Mouse (Mus musculus): ENCODE measurements around the gene Draxin. TPM values are rescaled to one million over a fixed set of nuclear protein-coding genes. Genes with fewer than 3 reads are reported as not detected.
A peak's percentile ranks its signal among the peaks of the same experiment; 100 is the strongest.

Draxin gene
- polyA plus RNA-seq, 1 experiment from 2014 or later, result 0.76 TPM

- peak overlapping the region; percentile 87 for H3K9ac ChIP-seq
- peak overlapping the region; percentile 90 for H3K4me2 ChIP-seq (replicated peaks)
- WGBS, result 3% methylated on average over 29 of the region's 30 CpGs
- H3K4me3 ChIP-seq, result peak overlapping the region; percentile 89
- no peaks in the 10 kb centered on the region for H3K27me3 ChIP-seq
- H3K9me3 ChIP-seq, result no peaks in the 10 kb centered on the region
- H3K36me3 ChIP-seq, result no peaks in the 10 kb centered on the region
- peaks cover 40% of the 10 kb centered on the region for H3K4me1 ChIP-seq
- peak; percentile 41 for ATAC-seq (ENCODE audit: low FRiP score, low read depth)
- peak overlapping the region; percentile 39; the same call in 1 of the 2 replicates for H3K27ac ChIP-seq
These were observed 43.2 kb downstream of the Draxin start for GRCm38 (mm10) chr4:148087091-148087906.

- no peak overlapping the region for H3K27ac ChIP-seq
- H3K9ac ChIP-seq, result no peak overlapping the region
- no peaks in the 10 kb centered on the region for H3K9me3 ChIP-seq
- peaks cover 40% of the 10 kb centered on the region for H3K4me1 ChIP-seq
- no peak for ATAC-seq (ENCODE audit: low FRiP score, low read depth)
- no peak overlapping the region for H3K4me2 ChIP-seq (replicated peaks)
- H3K4me3 ChIP-seq, result no peak overlapping the region
- WGBS, result 68% methylated on average over 3 of the region's 3 CpGs
- peaks cover 6% of the 10 kb centered on the region for H3K36me3 ChIP-seq
- no peaks in the 10 kb centered on the region for H3K27me3 ChIP-seq
These were observed 44.6 kb downstream of the Draxin start for GRCm38 (mm10) chr4:148085907-148086305.

GRCm38 (mm10) chr4:148085131-148085906 is 45.2 kb downstream of the Draxin start:
- Histone ChIP-seq H3K4me1 (peaks cover 40% of the 10 kb centered on the region), H3K4me2 (replicated peaks) (no peak overlapping the region), H3K27ac (no peak overlapping the region), H3K9me3 (no peaks in the 10 kb centered on the region), H3K36me3 (peaks cover 10% of the 10 kb centered on the region), H3K27me3 (no peaks in the 10 kb centered on the region), H3K4me3 (no peak overlapping the region), H3K9ac (no peak overlapping the region)
- 49% methylated on average over 10 of the region's 10 CpGs for WGBS
- no peak for ATAC-seq (ENCODE audit: low FRiP score, low read depth)

GRCm38 (mm10) chr4:148084261-148084714 is 46.2 kb downstream of the Draxin start:
- 13% methylated on average over 8 of the region's 8 CpGs for WGBS
- Histone ChIP-seq H3K4me2 (replicated peaks) (no peak overlapping the region), H3K36me3 (peaks cover 21% of the 10 kb centered on the region), H3K4me1 (peaks cover 40% of the 10 kb centered on the region), H3K9me3 (no peaks in the 10 kb centered on the region), H3K27me3 (no peaks in the 10 kb centered on the region), H3K4me3 (no peak overlapping the region), H3K27ac (no peak overlapping the region), H3K9ac (no peak overlapping the region)
- no peak for ATAC-seq (ENCODE audit: low FRiP score, low read depth)

DNA sequence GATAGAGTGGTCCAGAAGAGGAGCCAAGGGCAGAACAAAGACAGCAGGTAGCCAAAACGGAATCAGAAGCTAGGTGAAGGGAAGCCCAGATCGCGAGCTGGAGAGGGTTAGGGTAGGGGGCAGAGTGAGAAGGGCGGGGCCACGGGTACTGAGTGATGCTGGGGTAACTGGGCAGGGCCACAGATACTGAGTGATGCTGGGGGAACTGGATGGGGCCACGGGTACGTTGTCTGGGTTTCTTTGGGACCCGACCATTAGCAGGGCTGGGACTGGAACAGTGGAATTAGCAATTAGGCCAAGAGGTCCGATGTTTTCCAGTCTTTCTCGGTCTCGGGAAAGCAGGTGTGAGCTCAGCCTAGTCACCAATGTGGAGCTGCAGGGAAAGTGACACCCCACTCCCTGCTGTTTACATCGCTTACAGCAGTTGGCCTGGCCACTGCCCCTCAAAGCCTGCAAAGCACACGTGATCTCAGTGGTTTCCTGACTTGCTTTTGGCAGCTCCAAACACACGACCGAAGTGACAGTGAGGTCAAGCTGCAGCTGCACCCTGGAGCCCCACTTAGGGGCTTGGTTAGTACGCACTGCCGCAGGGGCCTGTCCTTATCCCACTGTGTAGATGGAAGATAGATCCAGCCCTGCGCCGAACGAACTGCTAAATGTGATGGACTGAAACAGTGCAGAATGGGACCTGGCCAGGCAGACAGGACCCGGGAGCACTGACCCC is 47.2 kb downstream of the Draxin start:
- no peaks in the 10 kb centered on the region for H3K9me3 ChIP-seq
- peaks cover 23% of the 10 kb centered on the region for H3K36me3 ChIP-seq
- H3K4me3 ChIP-seq, result no peak overlapping the region
- ATAC-seq (ENCODE audit: low FRiP score, low read depth), result peak; percentile 20; the same call in 1 of the 2 replicates
- H3K27me3 ChIP-seq, result no peaks in the 10 kb centered on the region
- no peak overlapping the region for H3K27ac ChIP-seq
- H3K9ac ChIP-seq, result peak overlapping the region; percentile 50; the same call in 1 of the 2 replicates
- H3K4me2 ChIP-seq (replicated peaks), result no peak overlapping the region
- H3K4me1 ChIP-seq, result peaks cover 40% of the 10 kb centered on the region
- 52% methylated on average over 21 of the region's 21 CpGs for WGBS

DNA sequence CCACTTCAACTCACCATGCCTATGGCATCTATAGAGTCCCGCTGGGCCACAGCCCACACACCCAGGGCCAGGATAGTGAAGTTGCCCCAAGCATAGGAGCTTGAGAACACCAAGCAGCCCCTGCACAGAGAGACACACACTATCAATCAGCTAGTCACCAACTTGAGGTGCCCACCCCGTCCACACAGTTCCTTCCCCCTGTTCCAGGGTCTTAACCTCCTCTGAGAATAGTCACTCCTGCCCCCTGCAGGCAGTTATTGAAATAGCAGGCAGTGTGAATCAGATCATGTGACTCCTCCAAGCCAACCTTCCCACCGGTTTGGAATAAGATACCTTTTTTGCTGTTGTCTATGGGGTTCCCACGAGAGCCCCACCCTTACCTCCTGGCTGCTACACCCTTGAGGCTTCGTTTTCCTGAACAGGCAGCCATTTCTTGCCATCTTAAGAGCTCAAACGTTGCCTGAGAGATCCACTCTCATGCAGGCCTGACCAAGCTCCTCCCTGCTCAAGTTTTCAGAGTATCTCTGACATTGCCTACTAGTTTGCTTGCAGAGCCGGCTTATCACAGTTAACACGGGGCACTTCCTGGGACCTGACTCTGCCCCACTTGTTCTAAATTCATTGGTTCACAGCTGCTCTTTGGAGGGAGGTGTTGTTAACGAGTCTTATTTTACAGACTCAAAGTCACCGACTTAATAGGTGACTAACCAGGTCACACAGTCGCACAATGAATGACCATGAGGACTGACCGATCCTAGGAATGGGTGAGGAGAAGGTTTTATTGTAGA is 48.0 kb downstream of the Draxin start:
- H3K9me3 ChIP-seq, result no peaks in the 10 kb centered on the region
- no peak overlapping the region for H3K4me3 ChIP-seq
- H3K9ac ChIP-seq, result no peak overlapping the region
- peaks cover 36% of the 10 kb centered on the region for H3K4me1 ChIP-seq
- H3K27me3 ChIP-seq, result no peaks in the 10 kb centered on the region
- peaks cover 23% of the 10 kb centered on the region for H3K36me3 ChIP-seq
- no peak for ATAC-seq (ENCODE audit: low FRiP score, low read depth)
- no peak overlapping the region for H3K27ac ChIP-seq
- no peak overlapping the region for H3K4me2 ChIP-seq (replicated peaks)
- 47% methylated on average over 12 of the region's 12 CpGs for WGBS

- H3K27me3 ChIP-seq, result no peaks in the 10 kb centered on the region
- H3K36me3 ChIP-seq, result peaks cover 23% of the 10 kb centered on the region
- ATAC-seq (ENCODE audit: low FRiP score, low read depth), result no peak
- no peak overlapping the region for H3K4me2 ChIP-seq (replicated peaks)
- no peaks in the 10 kb centered on the region for H3K9me3 ChIP-seq
- H3K4me1 ChIP-seq, result peaks cover 24% of the 10 kb centered on the region
- no peak overlapping the region for H3K27ac ChIP-seq
- no peak overlapping the region for H3K9ac ChIP-seq
- no peak overlapping the region for H3K4me3 ChIP-seq
- 94% methylated on average over 10 of the region's 10 CpGs for WGBS
These were observed 49.3 kb downstream of the Draxin start for GRCm38 (mm10) chr4:148081201-148081600.

GRCm38 (mm10) chr4:148080597-148080973 is 49.9 kb downstream of the Draxin start:
- no peak for ATAC-seq (ENCODE audit: low FRiP score, low read depth)
- H3K4me3 ChIP-seq, result no peak overlapping the region
- peaks cover 23% of the 10 kb centered on the region for H3K36me3 ChIP-seq
- H3K9me3 ChIP-seq, result no peaks in the 10 kb centered on the region
- 96% methylated on average over 1 of the region's 1 CpGs for WGBS
- no peaks in the 10 kb centered on the region for H3K27me3 ChIP-seq
- H3K4me2 ChIP-seq (replicated peaks), result no peak overlapping the region
- H3K4me1 ChIP-seq, result peaks cover 18% of the 10 kb centered on the region
- 0 out of 2 replicates have a peak overlapping the region, but pooled peaks have one; percentile 14 for H3K9ac ChIP-seq
- H3K27ac ChIP-seq, result no peak overlapping the region

GRCm38 (mm10) chr4:148079944-148080596 is 50.4 kb downstream of the Draxin start:
- 86% methylated on average over 8 of the region's 8 CpGs for WGBS

GRCm38 (mm10) chr4:148079212-148079611 is 51.3 kb downstream of the Draxin start:
- Histone ChIP-seq H3K27ac (no peak overlapping the region), H3K9me3 (no peaks in the 10 kb centered on the region), H3K27me3 (no peaks in the 10 kb centered on the region), H3K9ac (no peak overlapping the region), H3K4me1 (peaks cover 14% of the 10 kb centered on the region), H3K4me2 (replicated peaks) (no peak overlapping the region), H3K4me3 (no peak overlapping the region), H3K36me3 (peaks cover 23% of the 10 kb centered on the region)
- no peak for ATAC-seq (ENCODE audit: low FRiP score, low read depth)
- 72% methylated on average over 6 of the region's 6 CpGs for WGBS

More at GRCm38 (mm10) chr4:148079944-148080596, 50.4 kb downstream of the Draxin start:
- no peak overlapping the region for H3K4me3 ChIP-seq
- no peak overlapping the region for H3K27ac ChIP-seq
- H3K9ac ChIP-seq, result no peak overlapping the region
- no peak overlapping the region for H3K4me2 ChIP-seq (replicated peaks)
- H3K27me3 ChIP-seq, result no peaks in the 10 kb centered on the region
- H3K9me3 ChIP-seq, result no peaks in the 10 kb centered on the region
- peaks cover 23% of the 10 kb centered on the region for H3K36me3 ChIP-seq
- no peak for ATAC-seq (ENCODE audit: low FRiP score, low read depth)
- peaks cover 17% of the 10 kb centered on the region for H3K4me1 ChIP-seq

GRCm38 (mm10) chr4:148075881-148076280 is 54.6 kb downstream of the Draxin start:
- H3K36me3 ChIP-seq, result peaks cover 17% of the 10 kb centered on the region
- no peak overlapping the region for H3K27ac ChIP-seq
- H3K9me3 ChIP-seq, result no peaks in the 10 kb centered on the region
- no peak overlapping the region for H3K4me3 ChIP-seq
- no peak overlapping the region for H3K9ac ChIP-seq
- WGBS, result 86% methylated on average over 6 of the region's 6 CpGs
- H3K4me1 ChIP-seq, result peaks cover 5% of the 10 kb centered on the region; the same call in 1 of the 2 replicates
- no peak overlapping the region for H3K4me2 ChIP-seq (replicated peaks)
- no peak for ATAC-seq (ENCODE audit: low FRiP score, low read depth)
- no peaks in the 10 kb centered on the region for H3K27me3 ChIP-seq

Data from limb, embryonic 13.5 days (tissue).